Mouse (Mus musculus) liver, adult 2 months (tissue): ENCODE results near the gene Ubqln4. TPM values are rescaled to one million over a fixed set of nuclear protein-coding genes. Genes with fewer than 3 reads are reported as not detected.

Source experiments
- DNase-seq: peaks from one replicate; pipeline ENCODE4 v3.0.0-alpha.2; 2011; ENCODE audit warnings: low read depth, low spot score; ENCODE audit errors: extremely low read depth
- H3K27ac ChIP-seq: fragments of 200-500 bp; replicated peaks from 2 replicates; pipeline ENCODE4 v1.5.1; 2012; ENCODE audit warnings: low read depth, mild to moderate bottlenecking, control low read depth, inconsistent platforms, low read length; ENCODE audit not compliant: insufficient read depth
- H3K27me3 ChIP-seq: fragments of 200-500 bp; 2 replicates; pipeline ENCODE4 v1.6.1; 2012; ENCODE audit warnings: mild to moderate bottlenecking, moderate library complexity, low read length, inconsistent platforms; ENCODE audit not compliant: control insufficient read depth, insufficient read depth
- H3K36me3 ChIP-seq: fragments of 200-500 bp; 2 replicates; pipeline ENCODE4 v1.6.1; 2012; ENCODE audit warnings: low read length, inconsistent platforms; ENCODE audit not compliant: control insufficient read depth, insufficient read depth
- H3K4me1 ChIP-seq: fragments of 200-500 bp; 2 replicates; pipeline ENCODE4 v1.6.1; 2011; ENCODE audit warnings: low read length; ENCODE audit not compliant: control insufficient read depth, insufficient read depth
- H3K4me3 ChIP-seq: fragments of 200-500 bp; 2 replicates; pipeline ENCODE4 v1.5.1; 2011; ENCODE audit warnings: low read depth, mild to moderate bottlenecking, control low read depth, low read length, moderate library complexity; ENCODE audit not compliant: insufficient read depth
- H3K79me2 ChIP-seq: fragments of 200-500 bp; 2 replicates; pipeline ENCODE4 v1.6.1; 2012; ENCODE audit warnings: inconsistent platforms, mild to moderate bottlenecking, low read length, moderate library complexity; ENCODE audit not compliant: control insufficient read depth, insufficient read depth
- H3K9ac ChIP-seq: fragments of 200-500 bp; 2 replicates; pipeline ENCODE4 v1.6.1; 2012; ENCODE audit warnings: low read depth, mild to moderate bottlenecking, control low read depth, inconsistent platforms, low read length
- CTCF ChIP-seq: fragments of 200-500 bp; IDR thresholded peaks from 2 replicates; pipeline ENCODE4 v1.5.1; 2011; ENCODE audit warnings: low read depth, low read length, control low read depth
- POLR2A ChIP-seq: fragments of 200-500 bp; IDR thresholded peaks from 2 replicates; pipeline ENCODE4 v1.6.1; 2011; ENCODE audit warnings: low read length, control low read depth; ENCODE audit not compliant: insufficient read depth; ENCODE audit errors: extremely low read depth
- WGBS: fragments of 180-500 bp; shearing (Covaris S2); methylation state at CpG from one replicate; pipeline ENCODE4 v1.1.7; 2018; 5-methylcytosine and 5-hydroxymethylcytosine counted together
- polyA plus RNA-seq: library from polyadenylated mRNA; depleted of rRNA; stranded (reverse); fragments of >200 nt; gene quantifications from 2 replicates; pipeline ENCODE4 v1.2.3, GENCODE M21; 2012
- total RNA-seq: library from RNA; depleted of rRNA; stranded (reverse); fragments of >200 nt; gene quantifications from 2 replicates; pipeline ENCODE4 v1.2.3, GENCODE M21; 2014

Gene Ubqln4
- total and polyA plus RNA-seq, 2 experiments, result 8.3 to 41.1 TPM

GRCm38 (mm10) chr3:88555069-88555605, 1.6 kb downstream of the Ubqln4 start:
- Histone ChIP-seq H3K27me3 (no peaks in the 10 kb centered on the region), H3K79me2 (peaks cover 10% of the 10 kb centered on the region; the same call in 1 of the 2 replicates), H3K9ac (no peak overlapping the region), H3K27ac (no peak overlapping the region), H3K4me1 (peaks cover 6% of the 10 kb centered on the region), H3K4me3 (no peak overlapping the region), H3K36me3 (peaks cover 15% of the 10 kb centered on the region; the same call in 1 of the 2 replicates)
- no peak for DNase-seq
- 95% methylated on average over 5 of the region's 5 CpGs for WGBS
- TF ChIP-seq POLR2A, result no peak
- TF ChIP-seq CTCF, result no peak

- Histone ChIP-seq H3K9ac (no peak overlapping the region), H3K4me3 (no peak overlapping the region), H3K27ac (no peak overlapping the region), H3K79me2 (peaks cover 10% of the 10 kb centered on the region; the same call in 1 of the 2 replicates), H3K27me3 (no peaks in the 10 kb centered on the region), H3K4me1 (peaks cover 6% of the 10 kb centered on the region), H3K36me3 (peaks cover 16% of the 10 kb centered on the region; the same call in 1 of the 2 replicates)
- no peak for DNase-seq
- TF ChIP-seq POLR2A, result no peak
- TF ChIP-seq CTCF, result no peak
- WGBS, result 97% methylated on average over 6 of the region's 6 CpGs
These were observed 2.2 kb downstream of the Ubqln4 start for GRCm38 (mm10) chr3:88555731-88556130.

- no peak for DNase-seq
- Histone ChIP-seq H3K27ac (no peak overlapping the region), H3K27me3 (no peaks in the 10 kb centered on the region), H3K4me1 (peaks cover 3% of the 10 kb centered on the region), H3K36me3 (peaks cover 18% of the 10 kb centered on the region; the same call in 1 of the 2 replicates), H3K4me3 (no peak overlapping the region), H3K79me2 (peaks cover 10% of the 10 kb centered on the region; the same call in 1 of the 2 replicates), H3K9ac (no peak overlapping the region)
- 95% methylated on average over 8 of the region's 8 CpGs for WGBS
- TF ChIP-seq CTCF (no peak), POLR2A (no peak)
These were observed 3.1 kb downstream of the Ubqln4 start for GRCm38 (mm10) chr3:88556616-88557015.

- DNase-seq, result no peak
- H3K9ac ChIP-seq, result no peak overlapping the region
- H3K27me3 ChIP-seq, result no peaks in the 10 kb centered on the region
- 96% methylated on average over 9 of the region's 9 CpGs for WGBS
- H3K27ac ChIP-seq, result no peak overlapping the region
- H3K36me3 ChIP-seq, result peaks cover 18% of the 10 kb centered on the region; the same call in 1 of the 2 replicates
- H3K4me1 ChIP-seq, result peaks cover 12% of the 10 kb centered on the region
- no peak for TF ChIP-seq CTCF
- no peak for TF ChIP-seq POLR2A
- no peak overlapping the region for H3K4me3 ChIP-seq
- peaks cover 5% of the 10 kb centered on the region; the same call in 1 of the 2 replicates for H3K79me2 ChIP-seq
These were observed 6.0 kb downstream of the Ubqln4 start for GRCm38 (mm10) chr3:88559596-88559995.

GRCm38 (mm10) chr3:88561989-88562388, 8.4 kb downstream of the Ubqln4 start:
- no peak overlapping the region for H3K4me3 ChIP-seq
- H3K79me2 ChIP-seq, result no peaks in the 10 kb centered on the region
- DNase-seq, result no peak
- TF ChIP-seq CTCF, result no peak
- H3K4me1 ChIP-seq, result peaks cover 20% of the 10 kb centered on the region
- no peak overlapping the region for H3K27ac ChIP-seq
- no peaks in the 10 kb centered on the region for H3K27me3 ChIP-seq
- peaks cover 21% of the 10 kb centered on the region for H3K36me3 ChIP-seq
- WGBS, result 83% methylated on average over 4 of the region's 4 CpGs
- no peak overlapping the region for H3K9ac ChIP-seq

- H3K36me3 ChIP-seq, result peaks cover 19% of the 10 kb centered on the region
- no peaks in the 10 kb centered on the region for H3K27me3 ChIP-seq
- peaks cover 28% of the 10 kb centered on the region for H3K4me1 ChIP-seq
- TF ChIP-seq CTCF (no peak), POLR2A (no peak)
- no peak overlapping the region for H3K9ac ChIP-seq
- no peak for DNase-seq
- H3K4me3 ChIP-seq, result no peak overlapping the region
- H3K27ac ChIP-seq, result 0 out of 2 replicates have a peak overlapping the region, but pooled peaks have one; percentile 9
- WGBS, result 40% methylated on average over 4 of the region's 4 CpGs
- no peaks in the 10 kb centered on the region for H3K79me2 ChIP-seq
These were observed 9.9 kb downstream of the Ubqln4 start for GRCm38 (mm10) chr3:88563442-88563841.
